Mouse (Mus musculus) forebrain, postnatal 0 days (tissue): Measurements from ENCODE around the gene Ctps. TPM values are rescaled to one million over a fixed set of nuclear protein-coding genes. Genes with fewer than 3 reads are reported as not detected.

Experiments used
- ATAC-seq: fragments of 200-750 bp; cut with Nextera tagmentation; 2 replicates; pipeline ENCODE4 v1.8.0; 2017; ENCODE audit warnings: mild to moderate bottlenecking, moderate library complexity
- DNase-seq: peaks from one replicate; pipeline ENCODE4 v3.0.0-alpha.2; 2015
- H3K27ac ChIP-seq: fragments of 300-500 bp; sonication (generic); 2 replicates; pipeline ENCODE4 v1.5.1; 2014; ENCODE audit warnings: low read depth, mild to moderate bottlenecking, antibody characterized with exemption, low read length, moderate library complexity, mixed read lengths
- H3K27me3 ChIP-seq: fragments of 300-500 bp; sonication (generic); 2 replicates; pipeline ENCODE4 v1.6.1; 2014; ENCODE audit warnings: mild to moderate bottlenecking, low read length, mixed read lengths; ENCODE audit not compliant: insufficient read depth
- H3K36me3 ChIP-seq: fragments of 300-500 bp; sonication (generic); 2 replicates; pipeline ENCODE4 v1.6.1; 2014; ENCODE audit warnings: mild to moderate bottlenecking, moderate library complexity; ENCODE audit not compliant: insufficient read depth
- H3K4me1 ChIP-seq: fragments of 300-500 bp; sonication (generic); 2 replicates; pipeline ENCODE4 v1.6.1; 2014; ENCODE audit warnings: antibody characterized with exemption; ENCODE audit not compliant: insufficient read depth
- H3K4me2 ChIP-seq: fragments of 300-500 bp; sonication (generic); 2 replicates; pipeline ENCODE4 v1.6.1; 2014; ENCODE audit warnings: low read depth, mild to moderate bottlenecking, moderate library complexity
- H3K4me3 ChIP-seq: fragments of 300-500 bp; sonication (generic); 2 replicates; pipeline ENCODE4 v1.5.1; 2014; ENCODE audit warnings: low read depth, low read length, mixed read lengths
- H3K9ac ChIP-seq: fragments of 300-500 bp; sonication (generic); 2 replicates; pipeline ENCODE4 v1.6.1; 2014; ENCODE audit warnings: mild to moderate bottlenecking
- H3K9me3 ChIP-seq: fragments of 300-500 bp; sonication (generic); 2 replicates; pipeline ENCODE4 v1.6.1; 2016; ENCODE audit warnings: low read length
- CTCF ChIP-seq: sonication (generic); IDR thresholded peaks from 2 replicates; pipeline ENCODE4 v1.5.1; 2016; ENCODE audit warnings: antibody characterized with exemption, control low read depth, low read depth
- WGBS: fragments of 180-500 bp; shearing (Covaris S2); extraction: QIAGEN DNeasy Blood & Tissue Kit; methylation state at CpG from one replicate; pipeline ENCODE4 v1.1.7; 2014; 5-methylcytosine and 5-hydroxymethylcytosine counted together
- polyA plus RNA-seq: library from polyadenylated mRNA; unstranded; fragments of >200 nt; fragmentation: Nextera tagmentation; extraction: Ambion mirVana; gene quantifications from 2 replicates; pipeline ENCODE4 v1.2.1, GENCODE M21; 2015
- total RNA-seq: library from RNA; depleted of rRNA; stranded (reverse); fragments of >200 nt; gene quantifications from 2 replicates; pipeline ENCODE4 v1.2.3, GENCODE M21; 2014

Ctps gene
- total and polyA plus RNA-seq, 2 experiments from 2014 or later = 73.0 to 76.8 TPM

- DNase-seq (no peak), ATAC-seq (no peak)
- Histone ChIP-seq H3K9me3 (no peaks in the 10 kb centered on the region), H3K27me3 (no peaks in the 10 kb centered on the region), H3K27ac (no peak overlapping the region), H3K4me1 (peaks cover 21% of the 10 kb centered on the region), H3K9ac (no peak overlapping the region), H3K36me3 (no peaks in the 10 kb centered on the region), H3K4me3 (no peak overlapping the region), H3K4me2 (no peak overlapping the region)
- no peak for TF ChIP-seq CTCF
- WGBS = 51% methylated on average over 3 of the region's 3 CpGs
These were observed 1.6 kb upstream of the Ctps start for GRCm38 (mm10) chr4:120571691-120572090.

- H3K9ac ChIP-seq = no peak overlapping the region
- no peak for TF ChIP-seq CTCF
- no peaks in the 10 kb centered on the region for H3K27me3 ChIP-seq
- H3K36me3 ChIP-seq = no peaks in the 10 kb centered on the region
- H3K4me1 ChIP-seq = peaks cover 21% of the 10 kb centered on the region
- H3K4me3 ChIP-seq = no peak overlapping the region; the same call in 1 of the 2 replicates
- DNase-seq = no peak
- H3K27ac ChIP-seq = no peak overlapping the region
- H3K9me3 ChIP-seq = no peaks in the 10 kb centered on the region
- peak overlapping the region; percentile 81; the same call in 1 of the 2 replicates for H3K4me2 ChIP-seq
- no peak for ATAC-seq
- 80% methylated on average over 3 of the region's 3 CpGs for WGBS
These were observed 991 bp upstream of the Ctps start for GRCm38 (mm10) chr4:120571070-120571464.

GRCm38 (mm10) chr4:120570438-120571069 is 478 bp upstream of the Ctps start:
- Histone ChIP-seq H3K4me2 (peak overlapping the region; percentile 81), H3K4me1 (peaks cover 21% of the 10 kb centered on the region), H3K36me3 (no peaks in the 10 kb centered on the region), H3K9me3 (no peaks in the 10 kb centered on the region), H3K9ac (peak overlapping the region; percentile 83), H3K4me3 (peak overlapping the region; percentile 65), H3K27ac (peak overlapping the region; percentile 96), H3K27me3 (no peaks in the 10 kb centered on the region)
- no peak for DNase-seq
- peak; percentile 50 for ATAC-seq
- TF ChIP-seq CTCF = no peak
- WGBS = 2% methylated on average over 27 of the region's 27 CpGs

DNA sequence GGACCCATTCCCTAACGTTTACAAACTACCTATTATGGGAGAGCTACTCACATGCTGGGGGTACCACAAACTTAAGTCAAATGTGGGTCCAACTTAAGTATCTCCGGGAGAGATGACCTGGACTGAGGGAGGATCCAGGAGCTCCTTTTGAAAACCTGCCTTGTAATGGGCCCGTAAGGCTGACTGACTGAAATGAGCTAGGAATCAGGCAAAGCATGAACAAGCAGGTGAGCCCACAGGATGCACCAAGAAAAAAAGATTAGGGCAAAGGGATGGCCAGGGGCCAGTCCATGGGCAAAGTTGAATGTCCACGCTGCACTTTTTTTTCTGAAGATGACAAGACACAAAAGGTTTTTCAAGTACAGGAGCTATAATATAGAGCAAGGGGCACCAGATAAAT is 1.1 kb downstream of the Ctps start:
- Histone ChIP-seq H3K4me2 (peak overlapping the region; percentile 81), H3K9me3 (no peaks in the 10 kb centered on the region), H3K27ac (peak overlapping the region; percentile 96), H3K4me1 (peaks cover 21% of the 10 kb centered on the region), H3K4me3 (peak overlapping the region; percentile 65), H3K27me3 (no peaks in the 10 kb centered on the region), H3K9ac (peak overlapping the region; percentile 83), H3K36me3 (peaks cover 5% of the 10 kb centered on the region; the same call in 1 of the 2 replicates)
- ATAC-seq (no peak), DNase-seq (no peak)
- WGBS = 1% methylated on average over 4 of the region's 4 CpGs
- no peak for TF ChIP-seq CTCF

GRCm38 (mm10) chr4:120568005-120568404 is 2.1 kb downstream of the Ctps start:
- peaks cover 21% of the 10 kb centered on the region for H3K4me1 ChIP-seq
- peaks cover 9% of the 10 kb centered on the region for H3K36me3 ChIP-seq
- TF ChIP-seq CTCF = no peak
- H3K27ac ChIP-seq = no peak overlapping the region
- DNase-seq (no peak), ATAC-seq (no peak)
- H3K9ac ChIP-seq = no peak overlapping the region
- H3K4me3 ChIP-seq = no peak overlapping the region
- H3K27me3 ChIP-seq = no peaks in the 10 kb centered on the region
- WGBS = 20% methylated on average over 5 of the region's 5 CpGs
- no peaks in the 10 kb centered on the region for H3K9me3 ChIP-seq
- peak overlapping the region; percentile 81; the same call in 1 of the 2 replicates for H3K4me2 ChIP-seq

GRCm38 (mm10) chr4:120565726-120566125 is 4.3 kb downstream of the Ctps start:
- TF ChIP-seq CTCF = no peak
- Histone ChIP-seq H3K27ac (no peak overlapping the region), H3K9ac (no peak overlapping the region), H3K27me3 (no peaks in the 10 kb centered on the region), H3K9me3 (no peaks in the 10 kb centered on the region), H3K4me3 (no peak overlapping the region), H3K4me2 (no peak overlapping the region), H3K36me3 (peaks cover 26% of the 10 kb centered on the region), H3K4me1 (peaks cover 16% of the 10 kb centered on the region)
- no peak for DNase-seq
- WGBS = 84% methylated on average over 2 of the region's 2 CpGs
- no peak for ATAC-seq

DNA sequence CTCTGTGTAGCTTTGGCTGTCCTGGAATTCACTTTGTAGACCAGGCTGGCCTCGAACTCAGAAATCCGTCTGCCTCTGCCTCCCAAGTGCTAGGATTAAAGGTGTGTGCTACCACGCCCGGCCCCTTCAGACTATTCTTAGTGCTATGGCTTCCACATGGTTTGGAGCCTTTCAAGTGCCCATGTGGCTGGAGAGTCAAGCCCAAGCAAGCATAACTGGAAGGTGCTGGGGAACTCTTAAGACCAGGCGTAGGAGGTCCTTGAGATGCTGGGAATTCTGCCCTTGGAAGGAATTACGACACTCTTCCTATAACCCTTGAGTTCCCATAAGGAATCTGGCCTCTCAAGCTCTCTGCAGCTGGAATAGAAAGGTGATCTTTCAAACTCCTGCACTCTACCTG is 13.5 kb downstream of the Ctps start:
- no peak overlapping the region for H3K4me3 ChIP-seq
- no peaks in the 10 kb centered on the region for H3K4me1 ChIP-seq
- WGBS = 92% methylated on average over 6 of the region's 6 CpGs
- H3K9ac ChIP-seq = no peak overlapping the region
- H3K9me3 ChIP-seq = no peaks in the 10 kb centered on the region
- H3K27me3 ChIP-seq = no peaks in the 10 kb centered on the region
- H3K27ac ChIP-seq = no peak overlapping the region
- H3K4me2 ChIP-seq = no peak overlapping the region
- no peak for TF ChIP-seq CTCF
- ATAC-seq = no peak
- DNase-seq = no peak
- peaks cover 83% of the 10 kb centered on the region for H3K36me3 ChIP-seq
